Mouse (Mus musculus) limb, embryonic 14.5 days (tissue): ENCODE results near the gene Csf2rb2. TPM values are rescaled to one million over a fixed set of nuclear protein-coding genes. Genes with fewer than 3 reads are reported as not detected.
"Not testable (repeated sequence)": the region's sequence is repeated elsewhere in the genome, so short reads cannot be mapped to it uniquely, and the experiment has no call there.

Experiments used
- ATAC-seq: fragments of 200-750 bp; cut with Nextera tagmentation; 2 replicates; pipeline ENCODE4 v1.8.0; 2017; ENCODE audit warnings: low read depth, moderate number of reproducible peaks, moderate TSS enrichment; ENCODE audit not compliant: low FRiP score
- DNase-seq: peaks from one replicate; pipeline ENCODE4 v3.0.0-alpha.2; 2015; ENCODE audit warnings: low spot score
- H3K27ac ChIP-seq: fragments of 300-500 bp; sonication (generic); replicated peaks from 2 replicates; pipeline ENCODE4 v1.5.1; 2014; ENCODE audit warnings: low read depth, mild to moderate bottlenecking, low read length, moderate library complexity, mixed read lengths
- H3K27me3 ChIP-seq: fragments of 300-500 bp; sonication (generic); 2 replicates; pipeline ENCODE4 v1.6.1; 2014; ENCODE audit warnings: low read length, mixed read lengths; ENCODE audit not compliant: control insufficient read depth, insufficient read depth
- H3K36me3 ChIP-seq: fragments of 300-500 bp; sonication (generic); 2 replicates; pipeline ENCODE4 v1.6.1; 2014; ENCODE audit warnings: mild to moderate bottlenecking, low read length, moderate library complexity, mixed read lengths; ENCODE audit not compliant: control insufficient read depth, insufficient read depth
- H3K4me1 ChIP-seq: fragments of 300-500 bp; sonication (generic); 2 replicates; pipeline ENCODE4 v1.6.1; 2014; ENCODE audit warnings: antibody characterized with exemption, low read length, mixed read lengths; ENCODE audit not compliant: control insufficient read depth, insufficient read depth
- H3K4me2 ChIP-seq: fragments of 300-500 bp; sonication (generic); replicated peaks from 2 replicates; pipeline ENCODE4 v1.6.1; 2014; ENCODE audit warnings: low read depth, mild to moderate bottlenecking, low read length, moderate library complexity; ENCODE audit not compliant: severe bottlenecking
- H3K4me3 ChIP-seq: fragments of 300-500 bp; sonication (generic); replicated peaks from 2 replicates; pipeline ENCODE4 v1.5.1; 2014; ENCODE audit warnings: low read length
- H3K9ac ChIP-seq: fragments of 300-500 bp; sonication (generic); 2 replicates; pipeline ENCODE4 v1.6.1; 2014; ENCODE audit warnings: mild to moderate bottlenecking, low read depth, low read length, moderate library complexity; ENCODE audit not compliant: severe bottlenecking
- H3K9me3 ChIP-seq: fragments of 300-500 bp; sonication (generic); 2 replicates; pipeline ENCODE4 v1.6.1; 2016; ENCODE audit warnings: low read length; ENCODE audit not compliant: control insufficient read depth
- POLR2A ChIP-seq: fragments of 200-500 bp; IDR thresholded peaks from 2 replicates; pipeline ENCODE4 v1.8.0; 2012; ENCODE audit warnings: inconsistent platforms, mild to moderate bottlenecking, moderate library complexity, borderline replicate concordance; ENCODE audit not compliant: insufficient read depth, insufficient read length; ENCODE audit errors: extremely low read depth
- WGBS: fragments of 180-500 bp; shearing (Covaris S2); extraction: QIAGEN DNeasy Blood & Tissue Kit; methylation state at CpG from one replicate; pipeline ENCODE4 v1.1.7; 2014; 5-methylcytosine and 5-hydroxymethylcytosine counted together
- polyA plus RNA-seq, 2 experiments: library from polyadenylated mRNA; depleted of rRNA in 1 of 2; stranded (reverse) in 1 of 2; unstranded in 1 of 2; fragments of >200 nt; fragmentation: Nextera tagmentation in 1 of 2; extraction: Ambion mirVana in 1 of 2; gene quantifications; 2 replicates each; pipeline versions ENCODE4 v1.2.1 to v1.2.3; 2012 to 2014

Csf2rb2 gene
- polyA plus RNA-seq, 2 experiments, result 0.59 to 1.6 TPM

- Histone ChIP-seq H3K27ac (no peak overlapping the region), H3K4me1 (no peaks in the 10 kb centered on the region), H3K4me2 (no peak overlapping the region), H3K27me3 (no peaks in the 10 kb centered on the region), H3K9me3 (no peaks in the 10 kb centered on the region), H3K36me3 (no peaks in the 10 kb centered on the region), H3K4me3 (no peak overlapping the region), H3K9ac (no peak overlapping the region)
- TF ChIP-seq POLR2A, result no peak
- WGBS, result 82% methylated on average over 3 of the region's 3 CpGs
- DNase-seq (no peak), ATAC-seq (no peak)
Observed at GRCm38 (mm10) chr15:78334380-78334779, 28.9 kb upstream of the Csf2rb2 start.

GRCm38 (mm10) chr15:78332981-78333380 lies 27.5 kb upstream of the Csf2rb2 start:
- DNase-seq (no peak), ATAC-seq (no peak)
- H3K4me3 ChIP-seq, result no peak overlapping the region
- TF ChIP-seq POLR2A, result no peak
- no peaks in the 10 kb centered on the region for H3K9me3 ChIP-seq
- no peak overlapping the region for H3K4me2 ChIP-seq
- H3K9ac ChIP-seq, result no peak overlapping the region
- WGBS, result 62% methylated on average over 6 of the region's 6 CpGs
- no peaks in the 10 kb centered on the region for H3K27me3 ChIP-seq
- H3K36me3 ChIP-seq, result no peaks in the 10 kb centered on the region
- H3K27ac ChIP-seq, result no peak overlapping the region
- H3K4me1 ChIP-seq, result no peaks in the 10 kb centered on the region

GRCm38 (mm10) chr15:78331523-78332340 lies 26.2 kb upstream of the Csf2rb2 start:
- Histone ChIP-seq H3K27ac (no peak overlapping the region), H3K27me3 (no peaks in the 10 kb centered on the region), H3K36me3 (no peaks in the 10 kb centered on the region), H3K9ac (no peak overlapping the region), H3K4me2 (no peak overlapping the region), H3K4me3 (no peak overlapping the region), H3K9me3 (no peaks in the 10 kb centered on the region), H3K4me1 (no peaks in the 10 kb centered on the region)
- 46% methylated on average over 5 of the region's 5 CpGs for WGBS
- DNase-seq (no peak), ATAC-seq (no peak)
- TF ChIP-seq POLR2A, result no peak

GRCm38 (mm10) chr15:78330706-78331105 lies 25.2 kb upstream of the Csf2rb2 start:
- no peak for TF ChIP-seq POLR2A
- H3K9ac ChIP-seq, result no peak overlapping the region
- 70% methylated on average over 4 of the region's 4 CpGs for WGBS
- H3K4me2 ChIP-seq, result no peak overlapping the region
- DNase-seq (no peak), ATAC-seq (no peak)
- no peaks in the 10 kb centered on the region for H3K9me3 ChIP-seq
- H3K27ac ChIP-seq, result no peak overlapping the region
- no peaks in the 10 kb centered on the region for H3K36me3 ChIP-seq
- H3K4me3 ChIP-seq, result no peak overlapping the region
- no peaks in the 10 kb centered on the region for H3K4me1 ChIP-seq
- H3K27me3 ChIP-seq, result no peaks in the 10 kb centered on the region

GRCm38 (mm10) chr15:78329972-78330371 lies 24.5 kb upstream of the Csf2rb2 start:
- ATAC-seq, H3K4me3 ChIP-seq, H3K4me2 ChIP-seq, H3K9me3 ChIP-seq, H3K27ac ChIP-seq, DNase-seq, H3K36me3 ChIP-seq, H3K27me3 ChIP-seq, H3K9ac ChIP-seq, H3K4me1 ChIP-seq: not testable (repeated sequence)
- WGBS, result 79% methylated on average over 6 of the region's 6 CpGs
